Mouse (Mus musculus): ENCODE measurements around the gene Plrg1.

The Plrg1 gene

GRCm38 (mm10) chr3:83055281-83056038, at the start of gene Plrg1:
Gene Plrg1, plus strand, starts transcription at chr3:83055522.
- DNase-seq = peak; percentile 99

DNA sequence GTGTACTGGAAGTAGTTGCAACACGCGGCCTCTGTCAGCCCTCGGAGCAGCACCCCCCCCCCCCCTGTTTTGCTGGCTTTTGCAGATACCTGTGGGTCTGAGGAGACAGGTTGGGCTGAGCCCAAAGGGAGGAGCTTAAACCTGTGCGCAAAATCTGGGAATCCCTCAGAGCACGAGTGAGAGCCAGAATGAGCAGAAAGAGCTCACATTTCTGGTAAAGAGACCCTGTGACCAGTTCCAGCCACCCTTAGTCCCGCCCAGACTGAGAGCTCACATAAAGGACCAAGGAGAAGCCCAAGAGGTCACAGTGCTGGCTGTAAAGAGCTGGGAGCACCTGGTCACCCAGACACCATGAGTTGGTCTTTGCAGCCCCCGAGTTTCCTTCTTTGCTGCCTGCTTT, 47.8 kb upstream of the Plrg1 start, which contains the start of gene Fgg:
Fgg (plus strand) TSS at position 168 of the 400 bp plus-strand sequence.
- DNase-seq = no peak

- DNase-seq = no peak
Measured at GRCm38 (mm10) chr3:83010291-83010690, 45.0 kb upstream of the Plrg1 start.

DNA sequence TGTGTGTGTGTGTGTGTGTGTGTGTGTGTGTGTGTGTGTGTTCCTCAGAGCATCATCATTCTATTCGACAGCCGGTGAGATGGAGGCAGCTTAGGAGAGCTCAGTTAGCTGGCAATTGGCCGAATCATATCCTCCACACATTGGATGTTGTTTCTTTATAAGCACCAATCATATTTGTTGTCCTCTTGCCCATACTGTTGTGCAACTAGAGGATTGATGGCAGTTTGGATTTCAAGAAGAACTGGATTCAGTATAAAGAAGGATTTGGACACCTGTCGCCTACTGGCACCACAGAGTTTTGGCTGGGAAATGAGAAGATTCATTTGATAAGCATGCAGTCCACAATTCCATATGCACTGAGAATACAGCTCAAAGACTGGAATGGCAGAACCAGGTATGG, 44.2 kb upstream of the Plrg1 start:
- no peak for DNase-seq

GRCm38 (mm10) chr3:83011565-83011964, 43.8 kb upstream of the Plrg1 start:
- no peak for DNase-seq

- no peak for DNase-seq
Measured at GRCm38 (mm10) chr3:83012636-83013035, 42.7 kb upstream of the Plrg1 start.

GRCm38 (mm10) chr3:83013951-83014350, 41.4 kb upstream of the Plrg1 start:
- no peak for DNase-seq

- DNase-seq = no peak
Measured at GRCm38 (mm10) chr3:83016236-83016635, 39.1 kb upstream of the Plrg1 start.

GRCm38 (mm10) chr3:83020387-83020786, 34.9 kb upstream of the Plrg1 start:
- no peak for DNase-seq

DNA sequence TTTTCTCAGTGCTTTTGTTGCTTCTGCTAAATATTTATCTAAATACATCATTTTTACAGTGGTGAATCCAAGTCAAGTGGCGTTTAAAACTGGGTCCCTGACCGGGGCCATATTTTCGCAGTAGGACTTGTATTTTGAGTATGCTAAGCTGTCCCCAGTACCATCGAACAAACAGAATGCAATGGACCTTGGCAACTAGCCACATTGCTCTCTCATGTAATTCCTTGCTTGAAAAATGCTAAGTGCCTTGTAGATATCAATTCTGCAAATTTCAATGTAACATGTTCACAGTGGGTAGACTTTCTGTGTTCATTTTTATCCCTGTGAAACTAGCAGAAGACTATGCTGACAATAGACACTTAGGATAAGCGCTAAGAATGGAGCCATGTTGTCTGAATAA, 34.1 kb upstream of the Plrg1 start:
- DNase-seq = no peak

DNA sequence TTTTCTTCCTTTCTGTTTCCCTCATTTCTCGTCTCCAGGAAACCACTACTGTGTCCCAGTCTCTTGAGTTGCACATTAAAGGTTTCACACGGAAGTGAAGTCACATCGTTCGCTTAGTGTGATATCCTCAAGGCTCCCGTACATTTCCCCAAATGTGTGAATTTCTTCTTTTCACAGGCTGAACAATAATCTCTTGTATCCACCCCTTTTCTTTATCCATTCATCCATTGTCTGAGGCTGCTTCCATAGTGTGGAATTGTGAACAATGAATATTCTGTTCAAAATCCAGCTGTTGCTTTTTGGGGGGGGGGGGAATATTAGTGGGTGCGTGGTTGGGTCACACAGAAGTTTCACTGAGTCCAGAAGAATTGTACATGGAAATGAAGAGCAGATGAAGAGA, 30.3 kb upstream of the Plrg1 start:
- DNase-seq = no peak

DNA sequence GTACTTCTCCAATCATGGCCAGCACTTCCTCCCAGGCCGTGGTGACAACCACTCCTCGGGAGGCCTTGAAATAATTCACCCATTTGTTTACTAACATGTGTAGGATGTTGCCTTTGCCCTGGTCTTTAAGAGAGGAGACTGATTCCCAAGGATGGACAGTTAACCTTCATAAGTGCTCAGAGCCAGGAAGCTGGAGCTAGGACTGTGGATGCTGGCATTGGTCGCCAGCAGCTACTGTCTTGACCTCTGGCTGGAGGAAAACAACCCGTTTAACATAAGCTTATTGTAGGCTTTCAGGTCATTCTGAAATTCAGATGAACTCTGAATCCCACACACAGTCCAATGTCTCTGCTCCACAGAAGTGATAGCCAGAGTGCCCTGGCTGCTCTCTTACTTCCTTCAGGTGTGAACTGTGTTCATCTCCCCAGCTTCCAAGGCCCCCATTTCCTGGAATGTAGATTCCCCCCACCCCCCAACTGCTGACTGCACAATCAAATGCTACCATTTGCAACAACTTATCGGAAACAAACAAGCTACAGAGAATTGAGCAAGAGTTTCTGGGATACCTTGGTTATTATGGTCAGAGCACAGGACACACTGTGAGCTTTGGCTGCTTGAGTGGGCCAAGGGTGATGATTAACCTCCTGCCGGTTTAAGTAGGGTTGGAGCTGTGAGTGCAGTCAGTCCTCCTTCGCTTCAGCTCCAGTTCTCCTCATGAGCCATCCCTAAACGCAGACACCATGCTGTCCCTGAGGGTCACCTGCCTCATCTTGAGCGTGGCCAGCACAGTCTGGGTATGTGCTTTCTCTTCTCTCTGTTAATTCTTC, 29.6 kb upstream of the Plrg1 start, which contains the start of gene Fga:
Fga (plus strand) TSS at position 602 of the 827 bp plus-strand sequence.
- no peak for DNase-seq

DNA sequence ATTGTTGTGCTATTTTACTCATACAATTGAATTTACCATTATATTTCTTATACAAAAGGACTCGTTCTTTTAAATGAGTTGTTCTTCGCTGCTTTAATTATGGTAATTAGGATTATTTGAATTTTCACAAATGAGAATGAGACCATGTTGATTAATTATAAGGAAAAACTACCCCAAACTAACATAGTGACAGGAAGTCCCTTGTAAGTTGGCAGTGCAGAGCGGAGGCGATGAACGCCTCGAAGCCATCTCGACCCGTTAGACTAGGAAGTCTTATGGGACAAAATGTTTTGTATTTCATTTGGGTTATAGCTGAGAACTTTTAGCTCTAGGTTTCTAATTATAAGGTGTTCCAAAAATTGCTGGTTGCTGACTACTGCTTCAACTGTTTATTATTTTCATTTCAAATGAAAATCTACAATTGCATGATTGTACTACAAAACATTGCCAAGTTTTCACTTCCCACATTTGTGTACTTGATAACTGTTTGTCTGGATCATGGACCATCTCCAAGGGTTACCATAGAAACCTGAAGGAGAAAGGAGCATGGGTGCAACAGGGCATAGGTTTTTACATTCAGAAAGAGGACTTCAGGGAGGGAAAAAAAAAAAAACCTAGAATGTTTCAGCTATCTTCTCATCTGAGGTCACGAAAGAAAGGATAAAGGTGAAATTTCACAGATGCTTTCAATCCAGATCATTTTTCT, 27.6 kb upstream of the Plrg1 start:
- no peak for DNase-seq

GRCm38 (mm10) chr3:83030331-83030730, 25.0 kb upstream of the Plrg1 start:
- DNase-seq = no peak

GRCm38 (mm10) chr3:83032746-83033308, 22.5 kb upstream of the Plrg1 start:
- DNase-seq = no peak

DNA sequence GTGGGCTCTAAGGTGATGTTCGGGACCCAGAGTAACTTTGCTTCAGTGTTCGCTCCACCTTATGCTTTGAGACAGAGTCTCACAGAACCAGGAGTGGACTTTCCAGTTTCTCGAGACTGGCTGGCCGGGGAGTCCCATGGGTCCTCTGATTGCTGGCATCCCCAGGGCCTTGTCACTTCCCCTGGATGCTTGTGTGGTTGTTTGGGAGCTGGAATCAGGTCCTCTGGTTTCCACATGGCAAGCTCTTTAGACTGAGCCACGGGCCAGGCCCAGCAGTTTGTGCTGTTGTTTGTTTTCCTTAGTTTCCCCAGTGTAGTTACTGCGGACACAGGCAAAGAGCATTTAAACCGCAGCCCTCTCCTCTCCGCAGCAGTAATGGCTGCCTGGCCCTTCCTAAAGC, 21.5 kb upstream of the Plrg1 start:
- no peak for DNase-seq

GRCm38 (mm10) chr3:83038865-83039264, 16.5 kb upstream of the Plrg1 start:
- no peak for DNase-seq

- DNase-seq = no peak
Measured at GRCm38 (mm10) chr3:83039666-83040065, 15.7 kb upstream of the Plrg1 start.

GRCm38 (mm10) chr3:83042451-83042850, 12.9 kb upstream of the Plrg1 start:
- DNase-seq = no peak

DNA sequence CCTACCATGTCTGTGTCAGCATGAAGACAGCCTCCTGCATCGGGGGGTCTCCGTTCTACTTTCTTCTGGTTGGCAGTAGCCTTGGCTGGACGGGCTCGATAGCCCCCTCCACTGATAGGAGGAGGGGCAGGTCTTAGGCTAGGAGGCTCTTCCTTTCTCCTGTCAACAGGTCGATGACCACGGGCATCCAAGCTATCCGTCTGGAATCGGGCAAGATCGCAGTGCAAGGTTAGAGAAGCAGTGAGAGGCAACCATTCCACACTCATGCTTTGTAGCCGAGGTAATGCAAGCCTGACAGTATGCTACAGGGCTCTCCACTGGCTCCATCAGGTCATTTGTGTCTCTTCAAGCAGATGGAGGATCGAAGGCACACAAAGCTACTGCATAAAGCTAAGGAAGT, 8.7 kb upstream of the Plrg1 start:
- no peak for DNase-seq

- no peak for DNase-seq
Measured at GRCm38 (mm10) chr3:83049680-83050079, 5.6 kb upstream of the Plrg1 start, which contains the start of gene Fgb. Gene Fgb, minus strand, starts transcription at chr3:83049863.

GRCm38 (mm10) chr3:83050661-83051060, 4.7 kb upstream of the Plrg1 start:
- no peak for DNase-seq

- DNase-seq = no peak
Measured at GRCm38 (mm10) chr3:83052102-83052501, 3.2 kb upstream of the Plrg1 start.

Data from cerebellum, adult 11 months (tissue).